ENCODE assay signal across 20 mouse cellular contexts in the genomic region with DNA sequence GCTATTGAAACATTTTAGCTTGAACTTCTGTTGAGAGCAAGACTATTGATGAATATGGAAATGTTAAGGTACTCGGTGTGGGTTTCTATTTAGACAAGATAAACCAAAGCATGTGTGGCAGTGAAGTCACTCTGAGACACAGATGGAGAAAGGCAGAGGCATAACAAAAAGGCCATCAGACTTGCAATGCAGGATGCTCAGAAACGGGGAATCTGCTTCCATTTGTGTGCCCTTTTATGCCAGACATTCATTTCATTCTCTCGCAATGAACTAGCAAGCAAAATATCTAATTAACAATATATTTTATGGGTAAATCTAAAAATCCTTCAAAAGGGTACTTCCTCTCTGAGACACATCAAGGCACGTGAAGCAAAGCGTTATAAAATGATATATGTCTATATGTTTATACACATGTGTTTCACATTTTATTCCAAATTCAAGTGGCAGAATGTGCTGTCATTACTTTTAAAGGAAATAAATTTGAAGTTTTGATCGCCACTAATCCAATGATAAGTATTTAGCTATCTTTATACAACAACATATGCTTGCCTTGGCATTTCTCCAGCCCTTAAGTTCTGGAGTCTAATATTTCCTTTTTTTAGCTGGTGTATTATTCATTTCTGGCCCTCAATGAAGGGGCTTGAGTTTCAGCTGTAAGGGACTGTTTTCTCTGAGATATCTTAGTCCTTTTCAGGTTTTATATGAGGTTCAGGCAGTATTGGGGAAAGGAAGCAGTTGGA.
DNase-seq lines count a peak whose midpoint lies in the region; ATAC-seq and TF ChIP-seq lines count a peak whose summit lies in the region.
"Had no signal": no experiment of that assay in that cellular context is flagged by ENCODE, and none has a peak within 500 bp of the region (broad histone marks: within the 10 kb centered on the region; RNA-seq: fewer than 3 reads in every experiment).

No protein-coding gene starts in this region.

- H3K4me1 ChIP-seq in forebrain, embryonic 14.5 days (ENCODE audit: control insufficient read depth, insufficient read depth, low read length) = no peaks in the 10 kb centered on the region
- H3K4me1 ChIP-seq in forebrain, embryonic 15.5 days = no peaks in the 10 kb centered on the region
- H3K4me1 ChIP-seq in forebrain, postnatal 0 days (ENCODE audit: insufficient read depth) = no peaks in the 10 kb centered on the region
- H3K4me1 ChIP-seq in forebrain, embryonic 10.5 days = peaks cover 4% of the 10 kb centered on the region; the same call in 1 of the 2 replicates
- H3K4me1 ChIP-seq: embryonic facial prominence, embryonic 12.5 days; embryonic facial prominence, embryonic 15.5 days had no signal

- ATAC-seq in forebrain, embryonic 14.5 days = no peak; the same call in 1 of the 2 replicates
- no peak for ATAC-seq in forebrain, embryonic 15.5 days (replicated peaks)
- ATAC-seq in forebrain, postnatal 0 days = no peak

- H3K27me3 ChIP-seq in forebrain, embryonic 14.5 days (replicated peaks; ENCODE audit: control insufficient read depth, insufficient read depth, low read length) = no peaks in the 10 kb centered on the region
- H3K27me3 ChIP-seq in forebrain, embryonic 15.5 days = no peaks in the 10 kb centered on the region
- no peaks in the 10 kb centered on the region for H3K27me3 ChIP-seq in forebrain, postnatal 0 days (ENCODE audit: insufficient read depth, low read length)
- no peaks in the 10 kb centered on the region for H3K27me3 ChIP-seq in forebrain, embryonic 10.5 days (ENCODE audit: poor library complexity, severe bottlenecking)
- H3K27me3 ChIP-seq: embryonic facial prominence, embryonic 12.5 days; embryonic facial prominence, embryonic 15.5 days had no signal

- WGBS in forebrain, embryonic 14.5 days = 71% methylated on average over 6 of the region's 6 CpGs
- 56% methylated on average over 6 of the region's 6 CpGs for WGBS in forebrain, embryonic 15.5 days
- 54% methylated on average over 6 of the region's 6 CpGs for WGBS in forebrain, postnatal 0 days
- 87% methylated on average over 6 of the region's 6 CpGs for WGBS in forebrain, embryonic 10.5 days

- no peak overlapping the region for H3K4me2 ChIP-seq in forebrain, embryonic 14.5 days (ENCODE audit: low read length)
- no peak overlapping the region for H3K4me2 ChIP-seq in forebrain, embryonic 15.5 days (replicated peaks)
- H3K4me2 ChIP-seq in forebrain, postnatal 0 days (ENCODE audit: low read depth) = no peak overlapping the region
- H3K4me2 ChIP-seq: embryonic facial prominence, embryonic 12.5 days; embryonic facial prominence, embryonic 15.5 days had no signal

- no peak overlapping the region for H3K27ac ChIP-seq in forebrain, embryonic 14.5 days (ENCODE audit: low read depth, low read length)
- H3K27ac ChIP-seq in forebrain, embryonic 15.5 days (replicated peaks) = no peak overlapping the region
- H3K27ac ChIP-seq in forebrain, postnatal 0 days (ENCODE audit: low read depth, low read length) = no peak overlapping the region
- no peak overlapping the region for H3K27ac ChIP-seq in forebrain, embryonic 10.5 days
- H3K27ac ChIP-seq: embryonic facial prominence, embryonic 12.5 days; embryonic facial prominence, embryonic 15.5 days had no signal

- H3K36me3 ChIP-seq in forebrain, embryonic 14.5 days (ENCODE audit: control insufficient read depth, insufficient read depth, low read length) = no peaks in the 10 kb centered on the region
- no peaks in the 10 kb centered on the region for H3K36me3 ChIP-seq in forebrain, embryonic 15.5 days
- H3K36me3 ChIP-seq in forebrain, postnatal 0 days (ENCODE audit: insufficient read depth) = no peaks in the 10 kb centered on the region
- no peaks in the 10 kb centered on the region for H3K36me3 ChIP-seq in forebrain, embryonic 10.5 days (replicated peaks)
- H3K36me3 ChIP-seq: embryonic facial prominence, embryonic 12.5 days; embryonic facial prominence, embryonic 15.5 days had no signal

- no peak overlapping the region for H3K4me3 ChIP-seq in forebrain, embryonic 14.5 days (ENCODE audit: low read depth, low read length)
- H3K4me3 ChIP-seq in forebrain, embryonic 15.5 days = no peak overlapping the region
- H3K4me3 ChIP-seq in forebrain, postnatal 0 days (ENCODE audit: low read depth, low read length) = no peak overlapping the region
- H3K4me3 ChIP-seq in forebrain, embryonic 10.5 days = no peak overlapping the region
- H3K4me3 ChIP-seq: embryonic facial prominence, embryonic 12.5 days; embryonic facial prominence, embryonic 15.5 days; erythroblast, embryonic 14.5 days had no signal

- peak; percentile 62 for DNase-seq in forebrain, embryonic 14.5 days (ENCODE audit: low spot score)
- DNase-seq in forebrain, postnatal 0 days = peak; percentile 21
- no peak for DNase-seq in forebrain, embryonic 10.5 days (ENCODE audit: extremely low spot score, low spot score)
- DNase-seq in layer of hippocampus, adult 9-11 months = peak; percentile 11
- DNase-seq in layer of hippocampus, adult 11-12 months (ENCODE audit: low spot score) = no peak
- peak; percentile 61 for DNase-seq in brain, embryonic 14.5 days (ENCODE audit: low read depth)
- DNase-seq in cerebellum, adult 11 months = no peak
- DNase-seq: adrenal gland, adult 2 months; adrenal gland, postnatal 10 days; adrenal gland, postnatal 25 days; cerebellum, adult 18-20 months; cerebellum, adult 8-10 months; cerebellum, adult 9-11 months; cerebellum, postnatal 14 days; cerebellum, postnatal 36 days; embryo, embryonic 11 days had no signal

- TF ChIP-seq POLR2A in brain, embryonic 14.5 days (IDR thresholded peaks at IDR 0.05; ENCODE audit: borderline replicate concordance, extremely low read depth, insufficient read depth, insufficient read length, poor library complexity, severe bottlenecking) = no peak

- H3K9me3 ChIP-seq in forebrain, embryonic 14.5 days (replicated peaks; ENCODE audit: control insufficient read depth, low read length) = no peaks in the 10 kb centered on the region
- no peaks in the 10 kb centered on the region for H3K9me3 ChIP-seq in forebrain, embryonic 15.5 days
- H3K9me3 ChIP-seq in forebrain, postnatal 0 days (ENCODE audit: low read length) = no peaks in the 10 kb centered on the region
- H3K9me3 ChIP-seq in forebrain, embryonic 10.5 days = no peaks in the 10 kb centered on the region
- H3K9me3 ChIP-seq: embryonic facial prominence, embryonic 12.5 days; embryonic facial prominence, embryonic 15.5 days had no signal

- TF ChIP-seq CTCF in forebrain, postnatal 0 days (IDR thresholded peaks at IDR 0.05; ENCODE audit: low read depth) = no peak
- TF ChIP-seq CTCF in brain, embryonic 14.5 days (IDR thresholded peaks at IDR 0.05; ENCODE audit: borderline replicate concordance, extremely low read depth, insufficient read depth, insufficient read length) = no peak

- H3K9ac ChIP-seq in forebrain, embryonic 14.5 days (ENCODE audit: low read length) = no peak overlapping the region
- H3K9ac ChIP-seq in forebrain, embryonic 15.5 days (replicated peaks) = no peak overlapping the region
- no peak overlapping the region for H3K9ac ChIP-seq in forebrain, postnatal 0 days
- H3K9ac ChIP-seq: embryonic facial prominence, embryonic 12.5 days; embryonic facial prominence, embryonic 15.5 days had no signal

Comparison
In these comparisons a context has a peak if more than half of its experiments do, and no peak if none do; other contexts are left out.
1. DNase-seq: peak in forebrain, embryonic 14.5 days (single experiment), forebrain, postnatal 0 days (single experiment), layer of hippocampus, adult 9-11 months (single experiment) and brain, embryonic 14.5 days (single experiment); none in forebrain, embryonic 10.5 days (single experiment), layer of hippocampus, adult 11-12 months (single experiment) and cerebellum, adult 11 months (single experiment).